Mouse (Mus musculus): ENCODE measurements around the gene Ccpg1os.

Ccpg1os gene

DNA sequence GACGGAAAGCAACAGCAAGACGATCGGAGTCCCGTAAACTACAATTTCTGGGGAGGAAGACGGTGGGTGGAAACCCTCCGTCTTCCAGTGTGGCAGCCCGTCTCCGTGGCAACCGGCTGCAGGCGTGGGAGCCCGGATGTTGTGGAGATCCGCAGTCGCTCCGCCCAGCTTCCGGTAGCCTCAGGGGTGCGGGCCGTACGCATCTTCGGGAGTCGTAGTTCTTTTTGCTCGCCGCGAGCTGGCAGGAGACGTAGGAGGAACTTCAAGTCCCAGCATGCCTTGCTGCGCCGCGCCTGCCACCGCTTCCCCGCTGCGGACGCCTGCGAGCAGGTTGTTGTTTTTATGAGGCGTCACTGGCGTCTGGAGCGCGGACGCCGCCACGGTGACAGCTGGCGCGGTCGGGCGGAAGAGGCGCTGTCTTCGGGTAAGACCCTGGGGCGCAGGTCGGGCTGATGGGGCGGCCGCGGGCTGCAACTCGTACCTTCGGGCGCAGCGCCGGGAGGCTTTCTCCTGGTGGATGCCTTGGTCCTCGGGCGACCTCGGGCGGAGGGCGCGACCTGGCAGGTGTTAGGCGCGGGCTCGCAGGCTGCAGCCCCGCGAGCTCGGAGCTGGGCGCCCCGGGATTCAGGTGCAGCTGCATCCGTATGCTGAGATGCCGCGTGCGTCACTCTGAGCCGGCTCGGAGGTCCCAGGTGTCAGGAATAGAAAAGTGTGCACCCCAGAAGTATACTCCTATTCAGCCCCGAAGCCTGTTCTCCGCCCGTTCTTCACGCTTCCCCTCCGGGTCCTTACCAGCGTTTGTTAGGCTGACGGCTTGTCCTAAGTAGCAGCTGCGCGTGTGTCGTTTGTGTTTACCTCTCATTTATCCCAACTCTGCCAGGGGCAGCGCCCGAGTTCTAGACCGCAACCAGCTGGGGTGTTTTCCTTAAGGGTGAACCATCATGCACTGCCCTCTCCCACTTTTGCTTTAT lies at the start of gene Ccpg1os, which contains the start of gene Ccpg1:
Ccpg1os (minus strand) TSS at position 133 of the 971 bp plus-strand sequence.
Ccpg1 (plus strand) TSS at position 180 of the 971 bp plus-strand sequence.
- DNase-seq: peak; percentile 98

DNA sequence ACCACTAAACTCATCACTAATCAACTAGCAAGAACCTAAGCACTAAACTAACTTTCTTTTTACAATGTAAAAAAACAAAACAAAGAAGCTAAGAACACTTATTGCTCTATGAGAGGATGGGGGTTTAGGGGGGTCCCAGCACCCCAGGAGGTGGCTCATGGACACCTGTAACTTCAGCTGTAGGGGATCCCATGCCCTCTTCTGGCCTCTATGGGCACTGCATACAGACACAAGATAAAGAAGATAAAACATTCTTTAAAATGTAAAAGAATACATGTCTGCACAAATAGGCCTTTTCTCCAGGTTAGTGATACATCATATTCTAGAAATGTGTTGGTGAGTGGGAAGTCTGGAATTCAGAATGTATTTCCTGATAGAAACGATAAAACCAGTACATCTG lies 48.2 kb upstream of the Ccpg1os start:
- DNase-seq: no peak

DNA sequence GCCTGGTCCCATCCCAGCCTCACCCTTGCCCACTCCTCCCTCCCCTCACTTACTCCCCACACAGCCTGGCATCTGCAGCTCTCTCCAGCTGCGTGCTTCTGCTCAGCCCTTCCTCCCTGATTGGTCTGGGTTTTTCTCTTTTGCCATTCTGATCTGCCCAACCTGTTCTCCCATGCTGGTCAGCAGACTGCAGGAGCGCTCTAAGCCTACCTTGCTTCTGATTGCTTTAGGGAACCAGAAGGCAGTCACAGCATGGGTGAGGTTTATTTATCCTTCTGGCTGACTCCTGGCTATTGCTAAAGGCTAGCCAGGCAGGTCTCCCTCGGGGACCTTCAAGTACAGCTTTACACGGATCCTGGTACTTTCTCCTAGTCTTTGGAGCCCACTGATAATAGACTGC lies 46.2 kb upstream of the Ccpg1os start:
- no peak for DNase-seq

DNA sequence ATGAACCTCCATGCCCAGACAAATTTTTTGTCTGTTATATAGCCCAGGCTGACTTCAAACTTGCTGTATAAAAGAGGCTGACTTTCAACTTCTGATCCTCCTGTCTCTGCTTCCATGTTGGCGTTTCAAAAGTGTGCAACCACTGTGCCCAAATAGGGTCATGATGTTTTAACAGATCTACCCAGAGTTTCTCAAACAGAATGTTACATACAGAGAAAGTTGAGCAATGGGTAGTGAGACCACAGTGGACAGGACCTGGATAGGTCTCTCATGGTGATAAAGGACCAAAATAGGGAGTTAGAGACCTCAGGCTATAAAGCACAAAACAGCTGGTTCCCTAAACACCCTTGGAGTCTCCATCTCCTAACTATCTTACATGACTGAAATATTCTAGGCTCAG lies 45.3 kb upstream of the Ccpg1os start:
- DNase-seq: no peak

DNA sequence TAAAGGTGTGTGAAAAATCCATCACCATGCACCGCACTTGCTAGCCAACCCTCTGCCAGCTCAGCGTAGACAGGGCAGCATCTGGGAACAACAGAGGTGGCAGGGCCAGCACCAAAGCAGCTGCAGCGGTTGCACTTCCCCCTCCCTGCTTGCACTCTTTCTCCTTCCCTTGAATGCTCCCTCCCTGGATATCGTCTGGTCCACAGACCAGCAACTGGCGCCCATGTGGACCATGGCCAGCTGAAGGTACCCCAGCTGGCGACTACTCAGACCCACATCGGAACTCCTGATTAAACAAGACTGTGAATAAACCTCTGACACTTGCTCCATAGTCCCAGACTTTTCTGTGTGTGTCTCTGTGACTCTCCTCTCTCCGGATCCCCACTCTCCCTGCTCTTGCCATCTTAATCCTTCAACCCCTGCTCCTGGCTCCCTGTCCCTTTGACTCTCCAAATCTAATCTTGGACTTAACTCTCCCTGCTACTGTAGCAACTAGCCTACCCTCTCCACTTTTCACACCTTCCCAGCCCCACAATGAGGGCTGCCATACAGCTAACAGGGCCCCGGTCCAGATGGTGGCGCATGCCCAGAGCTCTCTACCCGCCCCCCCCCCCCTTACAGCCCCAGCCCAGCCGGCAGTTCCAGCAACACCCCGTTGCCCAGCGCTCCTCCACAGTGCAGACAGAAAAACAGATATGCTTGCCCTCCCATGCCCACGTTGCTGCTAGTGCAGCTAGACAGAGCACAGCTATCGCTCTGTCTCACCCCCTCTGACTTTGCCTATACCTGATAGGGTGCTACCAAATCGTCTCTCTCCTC lies 40.8 kb upstream of the Ccpg1os start:
- no peak for DNase-seq

DNA sequence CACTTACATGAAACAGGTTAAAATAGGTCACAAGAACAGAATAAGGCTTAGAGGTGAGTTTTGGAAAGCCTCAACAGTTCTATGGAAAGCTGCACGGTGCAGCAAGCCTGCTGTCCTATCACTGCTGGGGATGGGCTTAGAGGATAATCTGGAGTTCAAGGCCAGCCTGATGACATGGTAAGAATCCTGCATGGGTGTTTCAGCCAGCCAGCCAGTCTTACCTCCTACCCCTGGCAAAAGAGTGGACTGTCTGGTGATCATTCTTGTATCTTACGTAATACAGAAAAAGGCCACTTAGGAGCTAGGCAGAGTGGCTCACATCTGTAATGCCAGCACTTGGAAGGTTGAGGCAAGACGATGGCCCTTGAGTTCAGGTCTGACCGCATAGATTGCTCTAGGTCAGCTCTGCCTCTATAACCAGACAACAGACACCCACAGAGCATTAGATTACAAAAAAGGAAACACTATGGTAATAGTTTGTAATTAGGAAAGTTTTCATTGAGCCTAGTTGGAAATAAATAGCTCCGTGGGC lies 35.5 kb upstream of the Ccpg1os start:
- DNase-seq: no peak

DNA sequence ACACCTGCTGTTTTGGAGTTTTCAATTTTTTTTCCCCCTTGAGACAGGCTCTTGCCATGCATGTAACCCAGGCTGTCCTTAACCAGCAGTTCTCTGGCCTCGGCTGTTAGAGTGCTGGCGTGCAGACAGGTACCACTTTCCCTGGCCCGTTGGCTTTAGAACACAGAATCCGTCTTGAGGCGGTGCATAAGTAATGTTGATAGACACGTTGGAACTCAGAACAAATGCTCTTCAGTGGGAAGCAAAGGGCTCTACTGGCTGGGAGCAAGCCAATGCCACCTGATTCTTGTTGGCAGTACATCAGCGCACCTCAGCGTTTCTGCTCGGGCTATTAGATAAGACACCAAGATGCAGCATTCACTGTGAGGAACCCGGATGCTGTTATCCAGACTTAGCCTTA lies 34.7 kb upstream of the Ccpg1os start:
- no peak for DNase-seq

DNA sequence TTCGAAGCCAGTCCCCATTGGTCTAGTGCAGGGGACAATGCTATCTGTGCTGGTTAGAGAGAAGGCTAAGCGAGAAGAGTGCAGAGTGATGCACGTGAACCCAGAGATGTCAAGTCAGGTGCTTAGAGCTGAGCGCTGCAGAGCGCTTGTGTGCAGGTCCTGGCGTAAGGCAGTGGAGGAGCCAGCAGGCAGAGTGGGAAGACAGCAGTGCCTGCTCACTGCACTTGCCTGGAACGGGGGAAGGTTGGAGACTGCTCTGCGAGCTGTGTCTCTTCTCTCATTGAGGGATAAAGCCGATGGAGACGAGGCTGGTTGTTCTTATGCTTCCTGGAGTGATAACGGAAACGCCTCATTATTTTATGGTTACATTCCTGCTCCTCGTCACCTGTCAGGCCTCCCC lies 29.5 kb upstream of the Ccpg1os start:
- no peak for DNase-seq

DNA sequence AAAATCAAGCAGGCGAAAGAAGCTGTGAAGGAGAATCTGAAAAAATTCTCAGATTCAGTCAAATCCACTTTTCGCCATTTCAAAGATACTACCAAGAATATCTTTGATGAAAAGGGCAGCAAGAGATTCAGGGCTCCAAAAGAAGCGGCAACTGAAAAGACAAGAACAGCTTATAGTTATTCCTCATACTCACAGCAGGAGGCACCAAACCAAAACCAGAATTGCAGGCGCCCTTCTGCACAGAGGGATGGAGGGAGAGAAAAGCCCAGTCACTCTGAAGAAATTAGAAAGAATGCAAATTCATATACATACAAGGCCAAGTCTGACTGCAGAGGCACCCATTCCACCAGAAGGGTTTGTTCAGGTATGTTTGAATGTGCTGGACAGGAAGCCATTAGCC lies 27.4 kb upstream of the Ccpg1os start:
- no peak for DNase-seq

DNA sequence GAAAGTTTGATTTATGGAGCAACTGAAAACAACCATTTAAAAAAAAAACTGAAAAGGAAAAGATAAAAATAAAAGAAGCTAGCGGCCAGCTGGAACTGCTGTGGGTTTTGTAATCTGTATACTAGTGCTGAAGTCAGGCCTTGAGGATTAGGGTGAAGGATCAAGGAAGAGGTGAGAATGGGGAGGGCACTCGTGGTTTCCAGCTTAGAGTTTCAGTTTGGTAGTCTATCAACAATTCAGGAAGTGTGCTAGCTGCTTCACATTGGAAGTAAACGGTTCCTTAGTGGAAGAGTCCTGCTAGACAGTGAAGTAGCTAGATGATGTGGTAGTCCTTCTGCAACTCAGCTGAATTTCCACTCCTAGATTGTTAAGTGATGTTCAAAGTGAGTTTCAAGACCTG lies 23.2 kb upstream of the Ccpg1os start:
- no peak for DNase-seq

DNA sequence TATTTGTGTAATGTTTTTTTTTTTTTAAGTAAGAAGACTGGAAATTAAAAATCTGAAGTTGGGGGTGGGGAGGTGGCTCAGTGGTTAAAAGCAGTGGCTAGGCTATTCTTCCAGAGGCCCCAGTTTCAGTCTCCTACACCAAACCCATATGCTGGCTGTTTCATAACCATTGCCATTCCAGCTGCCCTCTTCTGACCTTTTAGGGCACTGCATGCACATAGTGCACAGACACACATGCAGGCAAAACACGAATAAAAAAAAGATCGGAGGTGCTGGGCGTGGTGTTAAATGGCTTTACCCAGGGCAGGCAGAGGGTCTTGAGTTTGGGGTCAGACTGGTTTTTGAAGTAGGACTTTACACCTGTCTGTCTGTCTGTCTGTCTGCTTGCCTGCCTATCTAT lies 21.0 kb upstream of the Ccpg1os start:
- DNase-seq: no peak

DNA sequence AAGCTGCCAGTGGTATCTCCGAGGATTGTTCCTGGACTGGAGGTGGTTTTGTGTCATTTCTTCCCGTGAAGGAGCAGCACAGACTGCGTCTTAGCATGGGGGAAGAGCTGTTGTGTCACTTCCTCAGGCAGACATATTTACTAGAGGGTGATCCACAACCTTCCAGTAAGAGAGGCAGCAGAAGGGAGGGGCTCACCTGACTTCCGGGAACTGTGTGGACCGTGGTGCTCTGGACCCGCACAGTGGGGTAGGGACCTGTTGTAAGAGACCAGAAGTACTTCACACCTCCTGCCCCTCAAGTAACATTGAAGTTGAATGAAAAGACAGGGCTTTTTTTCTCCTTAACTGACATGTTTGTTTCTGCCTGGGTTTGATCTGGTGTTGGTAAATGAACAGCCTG lies 19.9 kb upstream of the Ccpg1os start:
- no peak for DNase-seq

DNA sequence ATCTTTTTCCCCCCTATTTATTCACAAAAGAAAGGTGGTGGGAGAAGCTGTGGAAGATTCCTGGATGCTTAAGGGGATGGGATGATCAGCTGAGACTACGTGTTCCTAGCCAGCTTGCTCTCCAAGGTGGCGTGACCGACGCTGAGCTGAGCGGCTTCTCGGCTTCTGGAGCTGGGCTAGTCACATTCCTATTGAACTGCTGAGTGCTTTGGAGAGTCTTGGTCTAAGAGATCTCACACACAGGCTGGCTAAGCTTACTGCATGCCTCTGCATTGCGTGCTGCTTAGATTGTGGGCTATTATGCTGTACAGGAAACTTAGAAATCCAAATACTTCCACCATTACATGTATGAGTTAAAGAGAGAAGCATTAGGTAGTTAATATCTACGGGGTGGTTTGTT lies 18.9 kb upstream of the Ccpg1os start:
- no peak for DNase-seq

DNA sequence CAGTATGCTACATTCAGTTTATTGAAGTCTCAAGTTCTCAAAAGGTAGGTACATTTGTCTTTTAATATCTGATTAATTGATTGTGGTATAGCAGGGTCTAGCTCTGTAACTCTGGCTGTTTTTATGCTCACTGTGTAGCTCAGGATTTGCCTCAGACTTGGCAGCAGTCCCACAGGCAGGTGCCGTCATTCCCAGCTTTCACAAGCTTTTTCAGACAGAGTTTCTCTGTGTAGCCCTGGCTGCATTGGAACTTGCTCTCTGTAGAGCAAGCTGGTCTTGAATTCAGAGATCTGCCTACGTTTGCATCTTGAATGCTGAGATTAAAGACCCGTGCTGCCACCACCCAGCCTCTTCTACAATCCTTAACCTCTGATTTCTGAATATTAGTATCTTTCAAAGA lies 17.0 kb upstream of the Ccpg1os start:
- no peak for DNase-seq

DNA sequence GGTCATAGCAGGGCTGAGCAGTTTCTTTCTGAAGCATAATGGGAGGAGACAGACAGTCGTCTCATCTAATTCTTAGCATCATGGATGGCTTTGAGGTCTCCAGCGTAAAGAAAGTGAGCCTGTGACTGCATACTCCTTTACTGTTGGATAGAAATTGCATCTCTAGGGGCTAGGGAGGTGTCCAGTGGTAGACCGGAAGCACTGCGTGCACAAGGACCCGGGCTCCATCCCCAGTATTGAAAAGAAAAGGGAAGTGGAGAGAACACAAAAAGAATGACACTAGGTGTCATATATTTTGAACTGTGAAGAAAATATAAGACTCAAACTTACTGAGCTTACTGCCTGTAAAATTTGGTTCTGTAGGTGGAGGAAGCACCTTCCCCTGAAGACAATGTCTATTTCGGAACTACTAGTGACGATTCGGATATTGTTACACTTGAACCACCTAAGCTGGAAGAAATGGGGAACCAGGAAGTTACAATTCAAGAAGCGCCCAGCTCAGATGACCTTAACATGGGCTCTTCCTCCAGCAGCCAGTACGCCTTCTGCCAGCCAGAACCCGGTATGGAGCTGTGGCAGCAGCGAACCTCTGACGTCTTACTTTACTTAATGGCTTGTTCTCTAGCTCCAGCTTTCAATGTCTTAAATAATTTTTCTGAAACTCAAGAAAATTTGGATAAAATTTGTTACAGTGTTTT lies 16.3 kb upstream of the Ccpg1os start:
- DNase-seq: no peak

DNA sequence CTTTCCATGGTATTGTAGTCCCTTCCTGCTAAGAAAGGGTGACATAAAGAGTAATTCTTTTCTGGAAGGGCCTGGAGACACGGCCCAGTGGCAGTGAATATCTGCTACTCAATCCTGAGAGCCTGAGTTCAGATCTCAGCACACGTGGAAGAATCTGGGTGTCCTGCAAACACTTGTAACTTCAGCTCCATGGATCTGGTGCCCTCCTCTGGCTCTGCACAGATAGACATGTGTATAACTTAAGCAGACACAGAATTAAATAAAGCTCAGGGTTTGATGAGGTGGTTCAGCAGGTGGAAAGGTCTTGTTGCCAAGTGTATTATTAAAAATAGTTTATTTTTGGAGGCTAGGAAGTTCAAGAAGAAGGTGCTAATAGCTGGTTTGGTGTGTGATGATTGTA lies 15.3 kb upstream of the Ccpg1os start:
- no peak for DNase-seq

DNA sequence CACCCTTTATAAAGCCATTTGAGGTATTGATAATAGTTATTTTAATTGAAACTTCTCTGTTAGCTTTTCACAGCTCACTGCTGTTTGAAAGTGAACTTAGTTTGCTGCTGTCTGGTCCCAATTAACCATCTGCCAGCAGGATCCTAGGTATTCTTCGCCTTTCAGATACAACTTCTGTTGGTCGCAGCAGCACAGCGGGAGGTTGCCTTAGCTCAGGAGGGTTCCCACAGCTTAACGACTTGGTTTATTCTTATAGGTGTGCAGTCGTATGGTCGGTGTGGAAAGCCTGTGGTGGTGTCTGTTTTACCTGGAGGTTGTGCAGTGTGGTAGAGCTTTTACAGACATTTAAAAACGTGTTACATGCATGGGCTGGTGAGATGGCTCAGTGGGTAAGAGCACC lies 11.6 kb upstream of the Ccpg1os start:
- no peak for DNase-seq

DNA sequence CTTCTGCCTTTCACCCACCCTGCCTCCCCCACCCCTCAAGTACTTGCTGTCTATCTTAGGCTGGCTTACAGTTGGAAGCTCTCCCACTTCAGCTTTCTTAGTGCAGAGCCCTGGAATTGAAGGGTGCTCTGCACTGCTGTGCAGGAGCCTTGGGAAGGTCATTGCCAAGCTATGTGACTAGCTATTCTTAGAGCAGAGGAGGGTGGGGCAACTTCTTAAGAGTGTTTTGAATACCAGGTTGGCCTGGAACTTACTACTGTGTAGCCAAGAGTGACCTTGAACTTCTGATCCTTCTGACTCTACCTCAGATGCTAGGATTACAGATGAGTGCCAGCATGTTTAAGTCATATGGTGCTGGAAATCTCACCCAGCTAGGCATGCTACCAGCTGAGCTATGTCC lies 11.0 kb upstream of the Ccpg1os start:
- DNase-seq: no peak

DNA sequence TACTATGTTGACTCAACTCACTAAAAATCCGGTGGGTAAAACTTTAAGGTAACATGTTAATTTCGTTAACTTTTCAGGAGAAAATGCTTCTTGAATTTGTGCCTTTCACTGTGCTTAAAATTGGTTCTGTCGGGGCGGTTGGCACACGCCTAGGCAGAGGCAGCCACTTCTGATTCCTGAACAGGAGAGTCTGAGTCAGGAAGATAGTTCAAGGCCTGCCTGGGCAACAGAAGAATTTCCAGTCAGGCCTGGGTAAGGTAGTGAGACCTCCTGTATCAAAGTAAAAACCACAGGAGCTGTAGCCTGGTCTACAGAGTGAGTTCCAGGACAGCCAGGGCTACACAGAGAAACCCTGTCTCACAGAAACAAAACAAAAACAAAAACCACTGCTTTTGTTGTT lies 7.4 kb upstream of the Ccpg1os start:
- no peak for DNase-seq

DNA sequence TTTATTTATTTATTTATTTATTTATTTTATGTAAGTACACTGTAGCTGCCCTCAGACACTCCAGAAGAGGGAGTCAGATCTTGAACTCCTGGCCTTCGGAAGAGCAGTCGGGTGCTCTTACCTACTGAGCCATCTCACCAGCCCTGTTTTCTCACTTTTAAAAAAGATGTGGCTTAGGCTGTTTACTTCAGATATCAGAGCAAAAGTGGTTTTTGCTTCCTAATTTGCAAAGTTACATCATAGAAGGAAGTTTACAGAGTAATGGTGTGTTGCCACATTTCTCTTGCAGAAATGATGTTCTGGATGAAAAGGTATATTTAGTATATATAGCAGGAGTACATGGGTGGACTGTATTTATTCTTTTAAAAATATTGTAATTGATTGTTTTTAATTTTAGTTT lies 6.2 kb upstream of the Ccpg1os start:
- no peak for DNase-seq

DNA sequence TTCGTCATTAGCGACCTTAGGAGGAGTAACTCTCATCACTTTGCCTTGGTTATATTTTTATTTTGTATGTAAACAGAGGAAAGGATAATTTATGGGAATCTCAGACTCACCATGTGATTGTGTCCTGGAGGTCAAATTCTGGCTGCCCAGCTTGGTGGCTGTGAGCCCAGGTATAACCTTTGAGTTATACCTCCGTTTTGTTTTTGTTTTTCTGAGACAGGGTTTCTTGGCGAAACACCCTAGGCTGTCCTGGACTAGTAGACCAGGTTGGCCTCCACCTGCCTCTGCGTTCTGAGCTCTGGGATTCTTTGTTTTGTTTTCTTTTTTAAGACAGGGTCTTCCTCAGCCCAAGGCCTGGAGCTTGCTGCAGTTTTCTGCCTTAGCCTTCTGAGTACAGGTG lies 3.5 kb upstream of the Ccpg1os start:
- DNase-seq: no peak

DNA sequence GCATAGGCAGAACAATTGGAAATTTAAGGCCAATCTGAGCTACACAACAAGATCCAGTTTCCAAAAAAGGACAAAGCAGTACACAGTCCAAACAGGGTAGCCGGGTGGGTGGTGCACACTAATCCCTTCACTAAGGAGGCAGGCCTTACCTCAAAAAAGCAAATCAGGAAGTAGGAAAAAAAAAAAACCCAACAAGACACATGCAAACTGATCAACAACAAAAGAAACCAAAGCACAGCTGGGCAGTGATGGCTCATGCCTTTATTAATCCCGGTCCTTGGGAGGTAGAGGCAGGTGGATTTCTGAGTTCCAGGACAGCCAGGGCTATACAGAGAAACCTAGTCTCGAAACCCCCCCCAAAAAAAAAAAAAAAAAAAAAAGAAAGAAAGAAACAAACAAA lies 2.5 kb upstream of the Ccpg1os start:
- DNase-seq: no peak

DNA sequence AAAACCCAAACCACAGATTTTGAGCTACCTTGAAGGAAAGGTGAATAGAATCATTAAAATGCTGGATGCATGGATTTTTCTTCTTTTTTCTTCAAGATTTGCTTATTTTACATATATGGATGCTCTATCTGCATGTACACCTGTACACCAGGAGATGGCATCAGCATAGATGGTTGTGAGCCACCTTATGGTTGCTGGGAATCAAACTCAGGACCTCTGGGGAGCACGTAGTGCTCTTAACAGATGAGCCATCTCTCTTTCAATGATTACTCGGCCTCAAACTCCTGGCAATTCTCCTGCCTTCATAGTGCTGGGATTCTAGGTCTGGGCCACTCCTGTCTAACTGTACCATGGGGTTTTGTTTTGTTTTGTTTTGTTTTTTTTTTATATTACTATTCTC lies 2.1 kb downstream of the Ccpg1os start:
- DNase-seq: no peak
